Mouse (Mus musculus) cerebellum, adult 11-12 months (tissue): ENCODE measurements around the gene Atp1a4.
"Not testable (repeated sequence)": the region's sequence is repeated elsewhere in the genome, so short reads cannot be mapped to it uniquely, and the experiment has no call there.

Experiments used
- DNase-seq: peaks from one replicate; pipeline ENCODE4 v3.0.0; 2022

The Atp1a4 gene

GRCm38 (mm10) chr1:172279768-172280509 lies 21.7 kb upstream of the Atp1a4 start:
- DNase-seq: no peak

- DNase-seq: no peak
Measured at GRCm38 (mm10) chr1:172278328-172278727, 20.1 kb upstream of the Atp1a4 start.

GRCm38 (mm10) chr1:172277172-172277571 lies 19.0 kb upstream of the Atp1a4 start:
- DNase-seq: no peak

- no peak for DNase-seq
Measured at GRCm38 (mm10) chr1:172274547-172274946, 16.3 kb upstream of the Atp1a4 start.

- no peak for DNase-seq
Measured at GRCm38 (mm10) chr1:172274116-172274515, 15.9 kb upstream of the Atp1a4 start.

- no peak for DNase-seq
Measured at GRCm38 (mm10) chr1:172273386-172273785, 15.2 kb upstream of the Atp1a4 start.

GRCm38 (mm10) chr1:172271765-172272164 lies 13.6 kb upstream of the Atp1a4 start:
- DNase-seq: no peak

GRCm38 (mm10) chr1:172271208-172271607 lies 13.0 kb upstream of the Atp1a4 start:
- DNase-seq: no peak

GRCm38 (mm10) chr1:172261477-172262078 lies 3.4 kb upstream of the Atp1a4 start, which contains the start of gene Igsf8:
Igsf8 (plus strand) TSS chr1:172261641.
- no peak for DNase-seq

GRCm38 (mm10) chr1:172247679-172248078 lies 10.5 kb downstream of the Atp1a4 start:
- DNase-seq: no peak

- DNase-seq: no peak
Measured at GRCm38 (mm10) chr1:172247216-172247615, 11.0 kb downstream of the Atp1a4 start.

- DNase-seq: not testable (repeated sequence)
Measured at GRCm38 (mm10) chr1:172244645-172245044, 13.6 kb downstream of the Atp1a4 start.

- peak; percentile 19 for DNase-seq
Measured at GRCm38 (mm10) chr1:172243547-172244205, 14.5 kb downstream of the Atp1a4 start.

- no peak for DNase-seq
Measured at GRCm38 (mm10) chr1:172242401-172242800, 15.8 kb downstream of the Atp1a4 start.

GRCm38 (mm10) chr1:172240945-172241708 lies 17.1 kb downstream of the Atp1a4 start:
- DNase-seq: no peak

- no peak for DNase-seq
Measured at GRCm38 (mm10) chr1:172229215-172229614, 29.0 kb downstream of the Atp1a4 start.

GRCm38 (mm10) chr1:172228209-172228608 lies 30.0 kb downstream of the Atp1a4 start:
- DNase-seq: no peak

- DNase-seq: no peak
Measured at GRCm38 (mm10) chr1:172221297-172222063, 36.7 kb downstream of the Atp1a4 start.

GRCm38 (mm10) chr1:172220414-172220813 lies 37.8 kb downstream of the Atp1a4 start:
- DNase-seq: no peak

- DNase-seq: no peak
Measured at GRCm38 (mm10) chr1:172219451-172220406, 38.5 kb downstream of the Atp1a4 start, which contains the start of gene Casq1. Casq1 (minus strand) TSS chr1:172219868.
